Mouse (Mus musculus) CD8-positive naive resting alpha-beta T cell, adult 2 months (primary cell): ENCODE data around the gene Arhgef1.

Source experiments
- DNase-seq, 2 experiments: peaks; one replicate each; pipeline ENCODE4 v3.0.0; 2022; ENCODE audit warnings: low read depth in 2 of 2, low spot score in 2 of 2

The Arhgef1 gene

DNA sequence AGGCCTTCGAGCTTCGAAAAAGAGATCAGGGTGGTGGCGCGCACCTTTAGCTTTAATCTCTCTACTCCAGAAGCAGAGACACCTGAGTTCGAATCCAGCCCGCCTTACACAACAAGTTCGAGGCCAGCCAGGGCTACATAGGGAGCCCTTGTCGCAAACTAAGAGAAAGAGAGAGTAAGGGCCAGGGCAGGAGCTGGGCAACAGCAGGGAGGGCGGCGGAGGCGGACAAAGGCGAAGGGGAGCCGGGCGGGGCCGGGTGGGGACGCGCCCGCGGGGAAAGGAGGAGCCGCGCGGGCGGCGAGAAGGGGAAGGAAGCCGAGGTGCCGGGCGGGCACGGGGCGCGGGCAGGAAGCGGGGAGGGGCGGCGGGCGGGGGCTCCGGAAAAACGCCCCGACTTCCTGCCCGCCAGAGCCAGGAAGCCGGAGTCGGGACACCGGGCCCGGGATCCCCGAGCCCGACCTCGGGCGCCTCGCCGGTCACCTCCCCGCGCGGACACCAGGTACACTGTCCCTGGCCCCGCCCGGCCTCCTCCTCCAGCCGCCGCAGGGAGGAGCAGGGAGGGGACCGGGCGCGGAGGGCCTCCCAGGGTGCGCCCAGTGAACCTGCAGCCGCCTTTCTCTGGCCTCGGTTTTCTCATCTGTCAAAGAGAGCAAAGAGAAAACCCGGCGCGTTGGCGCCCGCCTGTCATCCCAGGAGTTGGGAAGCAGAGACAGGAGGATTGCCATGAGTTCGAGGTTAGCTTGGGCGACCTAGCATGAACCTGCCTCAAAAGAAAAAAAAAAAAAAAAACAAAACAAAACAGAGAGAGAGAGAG is at the start of gene Arhgef1:
TSS of gene Arhgef1 (plus strand) at position 283 of the 814 bp plus-strand sequence.
- DNase-seq, result peak; percentile 30 to 54

DNA sequence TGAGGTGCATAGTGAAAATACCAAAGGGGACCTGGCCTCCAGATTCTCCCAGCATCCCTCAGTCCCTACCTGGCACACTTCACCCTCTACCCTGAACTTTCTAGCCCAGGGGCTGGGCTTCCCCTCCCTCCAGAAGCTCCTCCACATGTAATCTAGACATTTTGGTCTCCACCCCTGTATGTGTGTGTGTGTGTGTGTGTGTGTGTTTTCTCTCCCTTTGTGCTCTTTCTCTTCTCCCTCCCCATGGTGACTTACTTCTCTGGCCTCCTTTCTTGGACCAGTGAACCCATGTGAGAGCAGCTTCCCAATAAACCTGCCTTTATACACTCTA is 49.5 kb upstream of the Arhgef1 start:
- no peak for DNase-seq

GRCm38 (mm10) chr7:24853695-24854094 is 49.0 kb upstream of the Arhgef1 start:
- DNase-seq, result no peak

- no peak for DNase-seq
Measured at GRCm38 (mm10) chr7:24856460-24857120, 46.1 kb upstream of the Arhgef1 start.

GRCm38 (mm10) chr7:24859234-24859633 is 43.5 kb upstream of the Arhgef1 start:
- DNase-seq, result no peak

GRCm38 (mm10) chr7:24861913-24862312 is 40.8 kb upstream of the Arhgef1 start, which contains the start of gene Gm9844:
Gm9844 (plus strand) TSS chr7:24862213.
- DNase-seq, result no peak

- no peak for DNase-seq
Measured at GRCm38 (mm10) chr7:24862853-24863252, 39.9 kb upstream of the Arhgef1 start.

GRCm38 (mm10) chr7:24864156-24864555 is 38.6 kb upstream of the Arhgef1 start:
- DNase-seq, result no peak

DNA sequence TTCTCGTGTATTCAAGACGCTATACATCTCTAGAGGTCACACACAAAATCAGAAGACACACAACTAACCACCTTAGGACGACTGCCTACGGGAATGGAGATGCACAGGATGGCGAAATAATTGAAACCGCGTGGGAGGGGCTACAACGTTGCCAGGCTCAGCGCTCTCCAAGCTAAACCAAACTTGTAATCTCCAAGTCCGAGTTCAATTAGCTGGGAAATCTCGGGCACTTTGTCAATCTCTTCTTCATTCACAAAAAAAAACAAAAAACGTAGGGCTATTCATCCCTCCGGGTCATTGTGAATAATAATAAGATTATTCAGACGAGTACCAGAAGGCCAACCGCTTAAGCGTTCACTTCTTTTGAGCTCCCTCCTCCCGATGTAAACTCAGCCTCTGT is 33.6 kb upstream of the Arhgef1 start:
- DNase-seq, result no peak

DNA sequence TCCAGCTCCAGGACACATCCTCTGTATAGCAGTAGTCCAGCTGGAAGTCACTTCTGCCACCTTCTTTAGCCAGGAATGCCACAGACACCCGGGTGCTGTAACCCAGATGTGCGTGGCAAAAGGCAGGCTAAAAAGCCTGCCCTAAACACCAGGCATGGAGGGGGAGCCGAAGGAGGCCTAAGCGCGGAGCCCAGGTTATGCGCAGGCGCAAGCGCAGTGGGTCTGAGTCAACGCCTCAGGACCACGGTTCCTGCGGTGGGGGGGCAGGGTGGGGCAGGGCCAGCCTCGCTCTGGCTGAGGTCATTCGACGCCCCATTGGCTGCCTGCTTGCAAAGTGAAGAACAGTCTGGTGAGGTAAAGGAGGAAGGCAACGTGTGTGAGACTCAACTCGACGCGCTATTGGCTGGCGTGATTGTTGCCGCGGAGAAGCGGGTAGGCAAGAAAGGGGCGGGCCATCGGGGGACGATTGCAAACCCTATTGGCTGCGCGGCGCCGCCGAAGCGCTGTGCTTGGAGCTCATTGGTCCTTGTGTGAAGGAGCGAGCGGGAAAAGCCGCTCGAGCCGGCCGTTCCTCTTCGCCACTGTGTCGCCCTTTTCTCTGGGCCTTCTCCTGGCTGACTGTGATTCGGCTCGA is 33.1 kb upstream of the Arhgef1 start, which contains the start of the genes Lypd4 and Dmrtc2:
TSS of gene Lypd4 (minus strand) at position 410 of the 634 bp plus-strand sequence.
TSS of gene Dmrtc2 (plus strand) at position 526 of the 634 bp plus-strand sequence.
- DNase-seq, result no peak

DNA sequence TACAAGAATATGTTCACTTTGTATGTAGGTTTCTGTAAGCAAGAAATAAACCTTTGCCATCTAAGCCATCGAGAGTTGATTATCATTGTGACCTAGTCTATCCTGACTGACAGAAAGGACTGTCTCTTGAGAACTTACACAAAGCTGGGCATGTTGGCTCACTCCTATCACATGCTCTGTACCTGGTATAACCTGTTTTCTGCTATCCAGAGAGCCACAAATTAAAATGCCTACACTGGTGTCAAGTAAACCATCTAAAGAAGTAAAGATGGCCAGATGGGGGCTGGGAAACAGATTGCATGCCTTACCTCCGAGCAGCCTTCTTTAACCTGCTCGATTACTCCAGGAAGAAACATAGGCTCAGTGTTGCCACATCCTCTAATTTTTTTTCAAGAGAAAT is 25.1 kb upstream of the Arhgef1 start:
- no peak for DNase-seq

GRCm38 (mm10) chr7:24879620-24880019 is 23.1 kb upstream of the Arhgef1 start:
- no peak for DNase-seq

- DNase-seq, result no peak
Measured at GRCm38 (mm10) chr7:24882416-24883199, 20.1 kb upstream of the Arhgef1 start.

DNA sequence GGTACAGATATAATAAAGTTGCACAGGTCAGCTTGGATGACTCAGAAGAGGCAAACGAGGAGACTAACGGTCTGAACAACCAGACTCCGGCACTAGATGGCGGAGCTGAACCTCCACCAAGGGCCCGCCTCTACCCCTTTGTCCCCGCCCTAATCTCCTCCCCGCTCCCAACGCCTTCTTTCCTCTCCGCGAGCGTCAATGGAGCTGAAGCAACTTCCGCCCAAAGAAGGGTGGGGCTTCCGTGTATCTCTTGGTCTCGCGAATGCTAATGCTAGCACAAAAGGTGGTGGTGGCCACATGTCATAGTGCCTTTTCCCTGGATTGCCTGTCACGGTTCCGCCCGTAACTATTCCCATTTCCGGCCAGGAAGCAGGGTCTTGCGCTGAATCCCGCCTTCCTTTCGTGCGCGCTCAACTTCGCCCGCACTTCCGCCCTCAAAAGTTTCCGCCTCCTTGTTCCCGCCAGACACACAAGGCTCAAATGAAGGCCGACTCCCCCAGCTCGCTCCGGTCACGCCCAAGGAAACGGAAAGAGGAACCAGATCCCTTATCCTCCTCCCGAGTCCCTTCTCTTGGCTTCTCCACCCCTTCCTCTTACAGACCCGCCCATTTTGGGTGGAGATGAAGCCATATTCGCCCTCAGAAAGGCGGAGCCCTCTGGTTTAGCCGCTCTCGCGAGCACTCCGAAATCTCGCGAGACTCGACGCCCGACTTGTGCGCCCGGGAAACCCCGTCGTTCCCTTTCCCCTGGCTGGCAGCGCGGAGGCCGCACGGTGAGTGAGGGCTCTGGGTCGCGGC is 18.6 kb upstream of the Arhgef1 start, which contains the start of gene Rps19:
TSS of gene Rps19 (plus strand) at position 476 of the 797 bp plus-strand sequence.
- peak; percentile 96 to 97 for DNase-seq

- DNase-seq, result no peak
Measured at GRCm38 (mm10) chr7:24884693-24885291, 17.9 kb upstream of the Arhgef1 start.

DNA sequence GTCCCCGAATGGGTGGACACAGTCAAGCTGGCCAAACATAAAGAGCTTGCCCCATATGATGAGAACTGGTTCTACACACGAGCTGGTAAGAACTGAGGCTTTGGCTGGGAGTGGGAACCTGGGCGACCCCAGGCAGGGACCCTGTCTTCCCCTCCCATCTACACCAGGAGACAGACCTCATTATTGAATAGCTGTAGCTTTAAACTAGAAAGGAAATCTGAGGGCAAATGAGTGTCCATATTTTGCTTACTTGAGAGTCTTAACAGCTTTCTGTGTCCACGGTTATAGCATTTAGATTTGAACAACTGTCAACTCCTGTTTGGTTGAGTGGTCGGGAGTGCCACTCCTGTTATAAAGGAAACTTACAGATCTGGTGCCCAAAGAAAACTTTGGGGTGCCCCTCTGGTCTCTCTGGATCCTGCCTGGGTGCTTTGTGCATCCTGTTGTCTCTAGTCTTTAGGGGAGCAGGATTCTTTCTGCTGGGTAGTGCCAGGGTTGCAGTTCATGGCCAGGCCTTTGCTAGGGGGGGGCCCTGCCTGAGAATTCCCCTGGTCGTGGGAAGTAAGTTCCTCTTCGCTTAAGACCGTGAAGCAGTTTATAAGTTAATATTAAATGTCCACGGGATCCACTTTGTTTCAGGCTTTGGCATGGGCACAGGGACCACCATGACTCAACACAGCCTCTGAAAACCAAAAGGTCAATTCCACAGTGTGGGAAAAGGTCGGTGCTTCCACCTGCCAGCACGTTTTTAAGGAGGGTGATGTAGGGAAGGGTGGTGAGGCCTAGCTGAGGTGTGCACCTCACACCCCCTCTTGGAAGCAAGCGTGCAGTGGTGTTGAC is 17.0 kb upstream of the Arhgef1 start:
- DNase-seq, result no peak

GRCm38 (mm10) chr7:24886308-24886633 is 16.4 kb upstream of the Arhgef1 start:
- DNase-seq, result no peak

GRCm38 (mm10) chr7:24887096-24887495 is 15.6 kb upstream of the Arhgef1 start:
- DNase-seq, result no peak
